Mouse (Mus musculus) layer of hippocampus, adult 9-10 months (tissue): ENCODE measurements around the gene Slc25a29.

Source experiments
- DNase-seq: peaks from one replicate; pipeline ENCODE4 v3.0.0; 2022; ENCODE audit warnings: low spot score

Gene Slc25a29

DNA sequence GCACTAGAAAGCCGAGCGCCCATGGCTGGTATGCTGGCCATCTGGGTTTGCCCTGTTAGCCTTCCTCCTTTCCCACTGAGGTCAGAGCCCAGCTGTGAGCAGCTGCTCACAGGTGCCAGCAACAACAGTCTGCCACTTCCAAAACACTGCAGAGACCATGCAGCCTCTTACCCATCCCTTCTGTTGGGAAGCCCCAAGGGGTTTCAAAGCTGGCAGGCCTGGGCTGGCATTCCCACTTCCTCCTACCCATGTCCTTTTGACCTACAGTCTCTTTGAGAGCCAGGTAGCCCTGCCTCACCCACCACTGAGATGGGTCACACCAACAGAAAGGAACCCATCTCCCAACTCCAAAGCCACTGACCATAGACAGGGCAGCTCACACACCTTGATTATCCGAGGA is 2.3 kb downstream of the Slc25a29 start:
- DNase-seq, result no peak

DNA sequence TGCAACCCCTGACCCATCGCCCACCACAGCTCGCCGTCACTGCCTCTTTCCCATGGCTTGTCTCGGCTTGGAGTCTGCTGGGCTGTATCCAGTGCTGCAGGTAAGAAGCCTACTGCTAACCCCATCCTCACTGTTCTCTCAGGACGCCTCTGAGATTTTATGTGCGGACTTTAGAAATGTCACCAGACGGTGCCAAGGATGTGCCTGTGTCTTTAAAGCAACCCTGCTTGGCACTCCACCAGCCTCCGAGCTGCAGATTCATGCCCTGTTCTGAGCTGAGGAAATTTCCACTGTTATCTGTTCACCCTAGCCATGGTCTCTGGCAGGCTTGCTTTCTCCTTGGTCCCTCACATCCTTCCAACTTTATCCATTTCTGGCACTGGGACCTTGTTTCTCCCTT is 2.8 kb downstream of the Slc25a29 start:
- DNase-seq, result no peak

DNA sequence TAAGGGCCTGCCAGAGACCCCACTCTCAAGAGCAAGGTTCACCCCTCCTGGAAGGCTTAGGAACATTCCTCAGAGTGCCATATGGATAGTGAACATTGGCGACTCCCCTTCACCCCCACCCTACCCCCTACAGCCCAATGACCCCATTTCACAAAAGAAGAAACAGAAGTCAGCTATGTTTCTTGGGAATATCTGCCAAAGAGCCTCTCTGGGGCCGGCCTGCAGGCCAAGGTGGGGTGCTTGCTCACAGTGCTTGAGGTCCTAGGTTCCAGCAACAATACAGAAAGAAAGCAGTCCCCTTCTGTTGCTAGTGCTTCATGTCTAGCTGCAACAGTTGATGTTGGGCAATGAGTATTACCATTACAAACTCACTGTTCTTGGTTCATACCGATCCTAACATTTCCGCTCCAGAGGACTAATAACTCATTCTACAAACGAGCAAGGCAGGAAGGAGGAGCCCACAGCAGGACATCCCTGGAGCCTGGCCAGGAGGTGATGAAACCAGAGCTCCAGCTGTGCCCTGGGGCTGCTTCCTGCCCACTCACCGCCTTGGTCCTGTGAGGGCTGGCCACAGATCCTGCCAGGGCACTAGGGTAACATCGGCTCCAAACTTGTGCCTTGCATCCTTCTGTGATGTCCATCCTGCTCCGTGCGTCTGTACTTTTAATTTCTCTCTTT is 3.6 kb downstream of the Slc25a29 start:
- DNase-seq, result no peak

DNA sequence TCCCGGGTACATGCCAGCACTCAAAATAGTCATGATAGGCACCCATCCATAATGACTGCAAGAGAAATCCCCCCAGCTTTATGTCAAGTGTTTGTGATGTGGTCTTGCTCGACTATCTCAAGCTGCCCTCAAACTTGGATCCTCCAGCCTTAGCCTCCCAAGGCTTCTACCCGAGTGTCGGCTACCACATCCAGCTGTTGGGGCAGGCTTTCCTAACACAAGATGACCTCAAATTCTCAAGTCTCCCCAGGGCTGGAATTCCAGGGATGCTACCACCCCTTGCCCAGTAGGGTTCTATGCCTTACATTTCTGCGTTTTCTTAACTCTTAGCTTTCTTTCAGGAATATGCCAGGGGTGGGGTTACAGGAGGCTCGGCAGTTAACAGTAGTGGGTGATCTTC is 5.3 kb downstream of the Slc25a29 start:
- no peak for DNase-seq

DNA sequence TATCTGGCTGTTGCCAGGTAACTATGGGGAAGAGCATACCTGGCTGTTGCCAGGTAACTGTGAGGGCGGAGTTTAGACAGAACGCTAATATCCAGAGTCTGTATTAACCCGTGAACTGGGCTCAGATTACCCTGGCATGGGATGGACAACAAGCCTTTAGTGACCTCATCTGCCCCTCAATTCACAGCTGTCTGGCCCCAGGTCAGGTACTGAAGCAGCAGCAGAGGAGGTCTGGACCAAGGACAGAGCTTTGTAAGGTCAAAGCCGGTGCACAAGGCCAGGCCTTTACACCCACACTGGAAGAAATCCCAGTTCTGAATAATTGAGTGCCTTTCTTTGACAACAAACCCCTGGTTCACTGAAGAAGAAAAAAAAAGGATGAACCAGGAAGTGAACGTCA is 6.0 kb downstream of the Slc25a29 start:
- no peak for DNase-seq

DNA sequence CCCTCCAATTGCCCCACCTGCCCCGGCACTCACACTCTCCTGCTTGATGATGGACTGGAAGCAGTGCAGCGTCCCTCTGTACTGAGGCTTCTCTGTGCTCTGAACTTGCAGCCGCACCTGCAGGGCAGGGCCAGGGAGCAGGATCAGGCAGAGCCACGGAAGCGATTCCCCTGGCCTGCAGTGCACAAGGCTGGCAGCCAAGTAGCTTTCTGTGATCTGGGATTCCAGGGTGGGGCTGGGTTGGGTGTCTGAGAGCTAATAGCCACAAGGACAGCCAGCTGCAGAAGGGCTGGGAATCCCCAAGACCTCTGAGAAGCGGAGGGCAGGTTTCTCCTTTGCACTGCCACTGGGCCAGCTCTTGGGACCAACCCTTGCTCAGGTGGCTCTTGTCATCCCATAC is 8.0 kb downstream of the Slc25a29 start:
- no peak for DNase-seq

DNA sequence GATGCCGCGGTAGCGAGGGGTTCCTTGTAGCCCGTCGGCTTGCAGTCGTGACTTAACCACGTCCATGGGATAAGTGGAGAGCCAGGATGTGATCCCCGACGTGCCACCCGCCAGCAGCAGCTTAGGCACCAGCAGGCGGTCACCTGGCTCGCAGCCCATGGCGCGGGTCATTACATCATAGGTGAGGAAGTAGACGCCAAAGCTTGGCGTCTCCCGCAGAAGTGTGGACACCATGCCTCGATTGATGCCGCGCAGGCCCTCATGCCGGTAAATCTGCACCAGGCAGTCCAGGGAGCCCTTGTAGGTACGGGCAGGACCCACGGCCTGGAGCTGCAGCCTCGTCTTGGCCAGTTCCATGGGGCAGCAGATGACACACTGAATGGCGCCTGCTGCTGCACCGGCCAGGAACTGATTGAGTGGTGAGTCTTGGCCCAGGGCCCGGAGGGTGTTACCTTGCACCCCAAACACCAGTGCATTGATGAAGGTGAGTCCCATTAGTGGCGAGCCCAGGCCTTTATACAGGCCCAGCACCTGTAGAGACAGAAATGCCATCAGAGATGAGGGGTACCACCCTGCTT is 8.6 kb downstream of the Slc25a29 start:
- no peak for DNase-seq

DNA sequence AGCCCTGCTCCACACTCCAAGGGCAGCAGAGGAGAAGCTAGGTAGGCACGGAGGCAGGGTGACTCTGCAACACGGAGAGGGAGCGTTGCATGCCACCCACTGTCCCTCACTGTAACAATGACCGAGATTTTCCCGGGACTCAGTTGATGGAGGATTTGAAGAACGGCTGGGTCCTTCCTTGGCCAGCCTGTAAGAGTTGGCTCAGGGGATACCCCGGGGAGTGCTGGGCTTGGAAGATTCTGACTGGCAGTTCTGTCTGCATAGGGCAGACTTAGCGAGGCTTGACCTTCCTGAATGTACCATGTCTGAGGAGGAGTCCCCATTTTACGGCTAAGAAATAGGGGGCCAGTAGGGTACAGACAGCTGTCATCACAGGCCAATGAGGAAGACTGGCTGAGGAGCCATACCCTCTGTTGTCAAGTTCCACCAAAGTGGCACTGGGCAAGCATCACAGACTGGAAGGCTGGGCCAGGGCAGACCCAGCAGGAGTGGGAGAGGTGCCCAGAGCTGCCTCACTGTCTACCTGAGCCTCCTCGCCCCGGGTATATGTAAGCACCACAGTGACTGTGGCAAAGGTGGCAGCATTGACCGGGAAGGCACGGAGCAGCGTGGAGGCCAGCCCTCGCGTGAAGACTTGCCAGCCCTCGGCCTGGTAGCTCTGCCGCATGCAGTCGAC is 9.3 kb downstream of the Slc25a29 start:
- DNase-seq, result no peak

DNA sequence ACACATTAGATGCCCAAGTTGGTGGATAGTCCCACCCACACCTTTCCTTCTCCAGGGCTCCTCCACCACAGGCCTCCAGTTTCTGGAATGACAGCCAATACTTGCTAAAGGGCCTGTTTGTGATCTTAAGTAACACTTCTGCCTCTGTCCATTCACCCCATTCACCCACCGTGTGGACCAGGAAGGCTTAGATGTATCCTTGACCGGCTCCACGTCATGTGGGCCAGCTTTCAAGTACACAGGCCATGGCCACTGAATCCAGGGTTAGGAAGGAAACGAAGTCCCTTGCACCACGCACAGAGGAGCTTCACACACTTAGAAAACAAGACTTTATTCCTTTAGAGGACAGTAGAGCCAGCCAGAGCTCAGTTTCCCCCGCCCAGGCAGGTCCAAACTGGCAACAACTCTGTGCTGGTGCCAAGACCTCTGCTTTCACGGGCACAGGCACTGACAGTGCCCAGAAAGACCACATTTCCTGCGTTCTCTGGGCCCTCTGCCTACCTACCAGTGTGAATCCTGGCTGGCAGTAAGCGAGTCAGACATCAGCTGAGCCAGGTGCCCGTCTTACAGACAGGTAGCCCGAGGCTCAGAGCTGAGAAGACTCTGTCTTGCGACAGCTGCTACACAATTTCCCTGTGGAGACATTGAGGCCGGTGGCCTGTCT is 10.0 kb downstream of the Slc25a29 start:
- no peak for DNase-seq

DNA sequence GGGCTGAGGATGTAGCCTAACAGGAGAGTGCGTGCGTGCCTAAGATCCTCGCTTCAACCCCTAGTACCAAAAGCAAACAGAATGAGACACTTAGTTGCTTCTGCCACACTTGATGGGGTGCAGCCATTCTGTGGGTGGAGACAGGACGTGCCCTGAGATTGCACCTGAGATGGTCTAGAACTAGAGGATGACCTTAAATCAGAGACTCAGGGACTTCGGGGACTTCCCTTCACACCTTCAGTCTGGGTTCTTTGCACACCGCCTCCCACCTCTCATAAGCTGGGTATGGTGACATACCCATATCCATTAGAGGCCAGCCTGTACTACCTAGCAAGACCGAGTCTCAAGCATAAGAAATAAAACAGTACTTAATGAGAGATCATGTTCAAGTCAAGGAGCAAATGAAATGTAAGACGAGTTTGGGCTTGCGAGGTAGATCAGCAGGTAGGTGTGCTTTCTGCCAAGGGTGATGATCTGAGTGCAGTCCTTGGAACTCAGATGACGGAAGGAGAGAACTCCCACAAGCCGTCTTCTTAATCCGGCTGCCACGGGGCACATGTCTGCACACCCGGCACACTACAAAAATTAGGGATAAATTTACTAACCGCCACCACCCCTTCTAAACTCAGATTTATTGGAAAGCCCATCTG is 11.3 kb downstream of the Slc25a29 start:
- DNase-seq, result no peak

DNA sequence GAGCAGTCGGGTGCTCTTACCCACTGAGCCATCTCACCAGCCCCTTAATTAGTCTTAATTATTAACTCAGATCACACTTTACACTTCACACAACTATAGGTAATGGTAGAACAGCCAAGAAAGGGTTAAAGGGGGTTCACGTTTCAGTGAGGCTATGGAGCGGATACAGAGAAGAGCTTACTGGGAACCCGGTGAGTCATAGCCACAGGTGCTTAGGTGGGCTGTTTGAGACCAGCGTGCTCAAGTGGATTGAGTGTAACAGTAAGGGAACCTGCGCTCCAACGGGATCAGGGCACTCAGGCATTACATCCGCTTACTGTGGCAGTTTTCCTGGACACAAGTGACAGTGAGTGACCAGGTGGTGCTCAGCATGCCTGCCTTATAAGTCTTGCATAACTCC is 12.6 kb downstream of the Slc25a29 start:
- DNase-seq, result no peak

DNA sequence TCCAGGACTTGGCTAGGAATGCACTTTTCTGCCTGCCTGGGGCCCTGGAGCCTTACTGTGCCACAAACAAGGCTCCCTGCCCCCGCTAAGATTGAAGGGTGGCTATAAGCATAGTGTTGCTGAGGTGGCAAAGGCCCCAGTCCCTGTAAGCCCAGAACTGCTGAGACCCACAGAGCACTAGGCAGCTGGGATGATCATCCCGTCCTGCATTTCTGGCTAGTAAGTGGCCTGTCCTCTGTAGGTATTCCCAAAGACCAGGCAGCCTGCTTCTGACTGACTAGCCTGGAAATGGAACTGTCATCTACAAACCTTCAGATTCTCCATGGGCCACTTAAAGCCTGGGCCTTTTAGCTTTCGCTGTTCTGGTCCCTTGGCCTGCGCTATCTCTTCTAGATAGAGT is 15.2 kb downstream of the Slc25a29 start:
- DNase-seq, result no peak

DNA sequence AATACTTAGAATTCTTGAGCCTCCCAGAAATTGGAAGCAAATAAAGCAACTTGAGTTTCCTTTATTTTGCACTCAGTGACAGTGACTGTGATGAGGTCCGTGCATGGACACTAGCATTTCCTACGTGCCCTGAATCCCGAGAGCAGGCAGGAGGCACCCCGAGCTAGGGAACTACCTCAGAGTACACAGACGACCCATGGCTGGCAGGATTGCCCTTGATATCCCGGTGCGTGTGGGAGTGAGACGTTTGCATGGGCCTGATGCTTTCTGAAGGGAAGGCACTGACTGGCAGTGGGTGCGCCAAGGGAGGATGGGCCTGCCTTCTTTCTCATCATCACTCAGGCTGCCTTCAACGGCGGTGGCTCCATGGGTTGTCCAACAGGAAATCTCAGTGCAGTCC is 19.1 kb downstream of the Slc25a29 start:
- DNase-seq, result no peak

DNA sequence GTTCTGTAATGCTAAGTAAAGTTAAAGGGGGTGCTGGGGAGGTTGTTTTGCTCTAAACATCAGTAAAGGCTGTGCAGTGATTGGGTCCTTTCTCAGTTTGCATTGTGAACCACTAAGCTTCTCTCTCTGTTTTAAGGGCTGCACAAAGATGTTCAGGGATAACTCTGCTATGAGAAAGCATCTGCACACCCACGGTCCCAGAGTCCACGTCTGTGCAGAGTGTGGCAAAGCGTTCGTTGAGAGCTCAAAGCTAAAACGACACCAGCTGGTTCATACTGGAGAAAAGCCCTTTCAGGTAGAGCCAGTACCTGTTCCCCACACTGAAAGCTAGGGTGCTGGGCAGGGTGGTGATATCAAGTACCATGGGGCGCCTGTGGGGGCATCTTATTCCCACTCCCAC is 21.2 kb downstream of the Slc25a29 start:
- no peak for DNase-seq

DNA sequence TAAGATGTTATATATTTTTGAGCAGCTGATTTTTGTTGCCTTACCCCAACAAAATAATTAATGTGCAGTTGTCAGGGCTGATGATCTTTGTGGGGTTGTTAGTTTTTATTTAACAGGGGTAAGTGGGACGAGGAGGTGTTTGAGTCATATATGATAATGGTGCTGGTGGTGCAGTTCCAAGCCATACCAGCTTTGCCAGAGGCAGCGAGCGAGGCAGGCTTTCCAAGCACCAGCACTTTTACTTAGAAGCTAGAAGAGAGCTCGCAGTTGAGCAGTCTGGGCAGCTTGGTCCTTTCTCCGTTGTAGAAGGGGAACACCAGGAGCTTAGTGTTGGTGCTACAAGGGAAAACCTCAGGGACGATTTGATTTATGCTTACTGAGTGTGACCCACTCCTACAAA is 23.2 kb downstream of the Slc25a29 start:
- DNase-seq, result no peak

DNA sequence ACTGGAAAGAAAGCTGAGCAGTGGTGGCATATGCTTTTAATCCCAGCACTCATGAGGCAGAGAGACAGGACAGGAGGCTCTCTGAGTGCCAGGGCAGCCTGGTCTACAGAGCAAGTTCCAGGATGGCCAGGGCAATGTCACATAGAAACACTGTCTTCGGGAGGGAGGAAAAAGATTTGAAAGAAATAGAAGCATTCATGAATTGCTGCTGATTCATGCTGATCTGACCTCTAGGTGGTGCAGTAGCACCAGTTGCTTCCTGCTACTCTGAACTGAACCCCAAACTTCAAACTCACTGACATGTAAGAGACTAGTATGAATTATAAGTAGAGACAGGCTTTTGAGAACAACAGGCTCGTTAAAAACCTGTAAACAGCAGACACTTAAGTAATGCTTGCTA is 24.6 kb downstream of the Slc25a29 start:
- DNase-seq, result peak; percentile 37

DNA sequence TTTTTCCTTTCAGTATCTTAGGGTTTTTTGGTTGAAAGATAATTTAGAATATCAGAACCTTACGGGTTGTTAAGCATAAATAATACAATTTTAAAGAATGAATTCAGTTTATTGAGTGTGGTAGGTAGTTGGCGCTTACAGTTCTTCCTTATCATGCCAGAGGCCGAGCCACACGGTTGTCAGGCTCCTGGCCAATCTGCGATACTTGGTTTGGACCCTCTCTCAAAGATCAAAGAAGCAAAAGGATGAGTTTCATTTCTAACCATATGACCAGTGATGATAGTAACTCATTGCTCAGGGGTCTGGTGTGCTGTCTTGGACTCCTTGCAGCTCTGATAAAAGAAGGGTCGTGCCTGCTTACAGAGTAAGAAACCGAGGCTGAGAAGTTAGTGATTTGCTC is 25.4 kb downstream of the Slc25a29 start:
- DNase-seq, result no peak

DNA sequence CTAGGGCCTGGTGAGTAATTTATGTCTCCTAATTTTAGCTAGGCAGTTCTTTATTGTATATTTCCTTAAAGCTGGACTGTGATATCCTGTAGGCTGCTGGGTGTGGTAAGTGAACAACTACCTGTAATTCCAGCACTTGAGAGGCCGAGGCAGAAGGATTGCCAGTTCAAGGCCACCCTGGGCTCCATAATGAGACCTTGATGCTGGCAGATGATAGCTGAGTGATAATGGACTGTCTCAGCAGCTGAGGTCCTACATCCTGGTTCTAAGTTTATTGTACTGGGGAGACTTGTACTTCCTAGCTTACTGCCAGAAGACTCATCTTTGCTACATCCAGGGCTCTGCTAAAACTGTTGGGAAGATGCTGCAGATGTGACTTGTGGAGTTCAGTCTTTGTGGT is 25.9 kb downstream of the Slc25a29 start:
- no peak for DNase-seq

DNA sequence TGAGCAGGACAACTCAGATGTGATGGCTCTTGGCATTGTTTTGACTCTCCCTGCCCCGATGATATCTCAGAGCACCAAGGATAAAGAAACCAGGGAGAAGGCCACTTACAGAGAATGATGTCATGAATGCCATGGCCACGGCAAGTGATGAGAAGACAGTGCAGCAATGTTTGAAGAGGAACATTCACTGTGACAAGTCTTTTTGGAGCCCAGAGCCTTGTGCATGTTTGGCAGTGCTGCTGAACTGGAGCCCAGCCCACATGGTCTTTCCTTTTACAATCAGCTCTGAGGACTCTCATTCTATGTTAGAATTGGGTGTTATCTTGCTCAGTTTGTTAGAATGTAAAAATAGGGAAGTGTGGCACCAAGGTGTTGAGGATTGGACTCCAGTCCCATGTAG is 27.2 kb downstream of the Slc25a29 start:
- DNase-seq, result no peak

DNA sequence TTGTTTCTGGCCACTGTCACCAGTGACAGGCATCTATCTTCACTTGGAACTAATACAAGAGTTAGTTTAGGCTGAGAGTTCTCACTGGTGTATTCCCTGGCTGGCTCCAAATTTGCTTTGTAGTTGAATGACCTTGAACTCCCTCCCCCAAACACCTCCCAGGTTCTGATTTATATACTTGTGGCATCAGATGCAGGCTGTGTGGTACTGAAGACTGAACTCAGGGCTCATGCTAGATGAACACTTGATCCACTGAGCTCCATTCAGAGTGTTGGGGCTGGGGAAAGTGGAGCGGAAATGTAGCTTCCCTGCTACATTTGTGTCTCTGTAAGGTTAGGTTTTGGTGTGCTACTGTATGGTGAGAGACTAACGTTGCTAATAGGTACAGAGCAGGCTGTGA is 31.3 kb downstream of the Slc25a29 start:
- no peak for DNase-seq

DNA sequence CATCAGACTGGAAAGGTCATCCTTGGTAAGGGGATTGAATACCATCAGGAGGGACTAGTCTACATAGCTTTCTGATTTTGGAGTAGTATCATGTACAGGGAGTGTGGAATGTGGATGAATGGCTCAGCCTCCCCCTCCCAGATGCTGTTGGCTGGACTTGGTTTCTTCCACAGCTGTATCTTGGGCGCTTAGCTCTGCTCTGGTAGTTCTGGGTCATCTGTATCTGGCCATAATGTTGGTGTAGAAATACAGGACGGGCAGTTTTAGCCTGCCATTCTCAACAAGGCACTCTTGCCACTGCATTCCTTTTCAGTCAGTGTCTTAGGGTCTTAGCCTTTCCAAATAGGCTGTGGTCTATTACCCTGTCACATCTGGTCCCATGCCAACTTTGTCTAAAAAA is 34.1 kb downstream of the Slc25a29 start:
- no peak for DNase-seq

DNA sequence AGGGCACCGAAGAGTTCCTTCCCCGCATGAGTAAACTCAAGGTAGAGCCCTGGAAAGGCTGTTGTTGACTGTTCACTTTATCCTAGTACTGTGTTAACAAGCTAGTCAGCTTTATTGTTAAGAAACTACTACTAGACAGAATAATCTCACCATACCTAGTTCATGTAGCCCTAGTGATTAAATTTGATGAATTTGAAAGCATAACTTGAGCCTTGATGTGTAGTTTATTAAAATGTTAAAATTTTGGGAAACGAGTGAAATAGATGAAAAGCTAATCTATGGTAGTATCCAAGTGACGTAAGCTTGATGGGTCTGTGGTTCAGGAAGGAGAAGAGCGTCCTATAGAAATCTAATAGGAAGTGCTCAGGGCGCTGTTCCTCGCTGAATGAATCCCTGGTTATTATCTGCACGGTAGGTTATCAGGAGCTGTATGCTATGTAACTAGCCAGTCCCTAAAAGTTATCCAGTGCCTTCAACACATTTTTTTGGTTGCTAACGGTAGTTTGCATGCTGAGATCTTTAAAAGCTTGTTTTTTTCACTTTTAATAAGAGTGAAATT is 40.6 kb downstream of the Slc25a29 start:
- DNase-seq, result no peak
